Mouse (Mus musculus): Measurements from ENCODE around the gene Shbg. TPM values are rescaled to one million over a fixed set of nuclear protein-coding genes. Genes with fewer than 3 reads are reported as not detected.
A peak's percentile ranks its signal among the peaks of the same experiment; 100 is the strongest.

Gene Shbg
- polyA plus RNA-seq, 1 experiment from 2014 or later, result not detected

DNA sequence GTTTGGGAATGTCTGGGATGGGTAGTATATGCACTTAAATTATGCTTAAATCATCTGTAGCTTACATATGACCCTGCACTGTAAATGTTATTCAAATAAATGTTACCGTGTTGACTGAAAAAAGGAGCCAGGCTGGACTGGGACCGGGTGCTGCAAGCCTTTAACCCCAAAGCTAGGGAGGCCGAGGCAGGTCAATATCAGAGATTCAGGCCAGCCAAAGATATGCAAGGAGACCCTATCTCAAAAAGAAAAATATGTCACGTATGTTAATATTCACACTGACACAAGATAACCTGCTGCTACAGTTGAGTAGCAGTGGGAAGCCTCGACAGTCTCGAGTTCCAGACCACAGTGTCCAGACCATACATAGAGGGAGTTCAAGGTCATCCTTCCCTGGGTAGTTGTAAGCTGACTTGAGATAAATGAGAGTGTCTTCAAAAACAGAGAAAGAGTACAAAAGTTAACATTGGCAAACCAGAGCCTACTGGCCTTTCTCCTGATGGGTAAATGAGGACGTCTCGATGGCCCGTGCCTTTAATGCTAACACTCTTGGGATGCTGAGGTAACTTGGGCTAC lies 35.4 kb downstream of the Shbg start:
- H3K27me3 ChIP-seq (ENCODE audit: control insufficient read depth, insufficient read depth, low read length), result no peaks in the 10 kb centered on the region
- no peaks in the 10 kb centered on the region for H3K9me3 ChIP-seq (ENCODE audit: control insufficient read depth, low read length)
- no peaks in the 10 kb centered on the region for H3K36me3 ChIP-seq (ENCODE audit: control insufficient read depth, insufficient read depth, low read length)
- no peak overlapping the region for H3K9ac ChIP-seq (replicated peaks; ENCODE audit: low read depth, low read length)
- no peak overlapping the region for H3K27ac ChIP-seq (ENCODE audit: low read depth, low read length)
- WGBS, result 56% methylated on average over 9 of the region's 9 CpGs
- peak overlapping the region; percentile 54 for H3K4me2 ChIP-seq (ENCODE audit: low read depth, low read length)
- ATAC-seq (ENCODE audit: low read depth), result no peak
- peak overlapping the region; percentile 73 for H3K4me3 ChIP-seq (ENCODE audit: low read depth, low read length)
- H3K4me1 ChIP-seq (ENCODE audit: control insufficient read depth, insufficient read depth, low read length), result peaks cover 23% of the 10 kb centered on the region

- peaks cover 28% of the 10 kb centered on the region for H3K4me1 ChIP-seq (ENCODE audit: control insufficient read depth, insufficient read depth, low read length)
- H3K9me3 ChIP-seq (ENCODE audit: control insufficient read depth, low read length), result no peaks in the 10 kb centered on the region
- peak overlapping the region; percentile 69 for H3K9ac ChIP-seq (replicated peaks; ENCODE audit: low read depth, low read length)
- WGBS, result under 1% methylated on average over 8 of the region's 8 CpGs
- no peaks in the 10 kb centered on the region for H3K27me3 ChIP-seq (ENCODE audit: control insufficient read depth, insufficient read depth, low read length)
- peak overlapping the region; percentile 91 for H3K27ac ChIP-seq (ENCODE audit: low read depth, low read length)
- no peaks in the 10 kb centered on the region for H3K36me3 ChIP-seq (ENCODE audit: control insufficient read depth, insufficient read depth, low read length)
- H3K4me2 ChIP-seq (ENCODE audit: low read depth, low read length), result peak overlapping the region; percentile 54
- no peak for ATAC-seq (ENCODE audit: low read depth)
- H3K4me3 ChIP-seq (ENCODE audit: low read depth, low read length), result peak overlapping the region; percentile 73
These were observed 35.9 kb downstream of the Shbg start for GRCm38 (mm10) chr11:69581814-69582213.

DNA sequence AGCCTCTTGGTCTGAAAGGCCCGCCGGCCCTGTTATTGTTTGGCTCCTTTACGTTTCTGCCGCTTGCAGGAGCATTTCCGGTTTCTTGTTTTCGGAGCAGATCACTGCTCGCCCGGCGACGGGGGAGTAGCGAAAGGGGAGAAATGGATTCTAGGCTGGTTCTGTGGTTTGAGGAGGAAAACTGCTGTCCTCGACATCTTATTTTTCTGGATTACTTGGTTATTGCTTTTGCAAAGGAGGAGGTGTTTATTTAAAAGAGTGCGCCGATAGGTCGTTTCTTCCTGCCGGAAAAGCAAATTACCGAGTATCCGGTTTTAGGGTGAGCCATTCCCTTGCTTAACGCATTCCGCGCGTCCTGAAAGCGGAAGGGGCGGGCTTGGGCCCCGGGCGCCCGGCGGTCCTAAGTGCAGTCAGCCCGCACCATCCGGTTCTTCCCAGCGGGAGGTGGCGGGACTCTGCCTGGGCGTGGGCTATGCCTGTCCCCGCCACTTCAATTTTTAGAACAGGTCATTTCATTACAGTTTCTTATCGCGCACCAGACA lies 36.5 kb downstream of the Shbg start:
- H3K27ac ChIP-seq (ENCODE audit: low read depth, low read length), result peak overlapping the region; percentile 91
- H3K9me3 ChIP-seq (ENCODE audit: control insufficient read depth, low read length), result no peaks in the 10 kb centered on the region
- peak overlapping the region; percentile 69 for H3K9ac ChIP-seq (replicated peaks; ENCODE audit: low read depth, low read length)
- WGBS, result under 1% methylated on average over 36 of the region's 36 CpGs
- peak; percentile 75 for ATAC-seq (ENCODE audit: low read depth)
- no peaks in the 10 kb centered on the region for H3K36me3 ChIP-seq (ENCODE audit: control insufficient read depth, insufficient read depth, low read length)
- peak overlapping the region; percentile 73 for H3K4me3 ChIP-seq (ENCODE audit: low read depth, low read length)
- H3K4me1 ChIP-seq (ENCODE audit: control insufficient read depth, insufficient read depth, low read length), result peaks cover 28% of the 10 kb centered on the region
- H3K27me3 ChIP-seq (ENCODE audit: control insufficient read depth, insufficient read depth, low read length), result no peaks in the 10 kb centered on the region
- H3K4me2 ChIP-seq (ENCODE audit: low read depth, low read length), result peak overlapping the region; percentile 54

DNA sequence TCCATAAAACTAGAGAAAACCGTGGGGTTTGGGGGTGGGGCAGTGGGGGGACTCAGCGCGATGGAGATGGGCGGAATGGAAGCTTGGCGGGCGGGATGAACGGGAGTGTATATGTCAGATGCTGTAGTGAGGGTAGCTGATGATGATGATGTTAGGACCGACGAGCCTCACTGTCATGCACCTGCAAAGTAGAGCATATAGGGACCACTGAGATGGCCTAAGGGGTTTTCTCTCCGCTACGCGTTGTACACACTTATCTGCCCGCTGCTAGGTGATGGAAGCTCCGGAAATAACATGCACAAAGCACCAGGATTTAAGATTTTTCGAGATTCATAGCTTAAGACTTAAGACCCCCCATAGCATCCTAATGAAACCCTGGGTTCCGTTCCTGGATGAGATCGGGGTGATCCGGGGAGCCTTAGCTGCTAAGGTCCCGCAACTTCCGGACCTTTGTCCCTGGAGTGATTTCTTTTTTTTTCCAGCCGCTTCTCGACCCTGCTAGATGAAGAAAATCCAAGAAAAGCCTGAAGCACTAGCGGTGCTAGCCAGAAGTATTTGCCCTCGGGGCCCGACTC lies 37.0 kb downstream of the Shbg start:
- peak overlapping the region; percentile 91 for H3K27ac ChIP-seq (ENCODE audit: low read depth, low read length)
- H3K4me1 ChIP-seq (ENCODE audit: control insufficient read depth, insufficient read depth, low read length), result peaks cover 32% of the 10 kb centered on the region
- H3K9ac ChIP-seq (replicated peaks; ENCODE audit: low read depth, low read length), result peak overlapping the region; percentile 69
- no peaks in the 10 kb centered on the region for H3K36me3 ChIP-seq (ENCODE audit: control insufficient read depth, insufficient read depth, low read length)
- H3K4me2 ChIP-seq (ENCODE audit: low read depth, low read length), result peak overlapping the region; percentile 54
- no peaks in the 10 kb centered on the region for H3K9me3 ChIP-seq (ENCODE audit: control insufficient read depth, low read length)
- peak overlapping the region; percentile 73 for H3K4me3 ChIP-seq (ENCODE audit: low read depth, low read length)
- ATAC-seq (ENCODE audit: low read depth), result peak; percentile 6; the same call in 1 of the 2 replicates
- WGBS, result under 1% methylated on average over 25 of the region's 25 CpGs
- H3K27me3 ChIP-seq (ENCODE audit: control insufficient read depth, insufficient read depth, low read length), result no peaks in the 10 kb centered on the region

DNA sequence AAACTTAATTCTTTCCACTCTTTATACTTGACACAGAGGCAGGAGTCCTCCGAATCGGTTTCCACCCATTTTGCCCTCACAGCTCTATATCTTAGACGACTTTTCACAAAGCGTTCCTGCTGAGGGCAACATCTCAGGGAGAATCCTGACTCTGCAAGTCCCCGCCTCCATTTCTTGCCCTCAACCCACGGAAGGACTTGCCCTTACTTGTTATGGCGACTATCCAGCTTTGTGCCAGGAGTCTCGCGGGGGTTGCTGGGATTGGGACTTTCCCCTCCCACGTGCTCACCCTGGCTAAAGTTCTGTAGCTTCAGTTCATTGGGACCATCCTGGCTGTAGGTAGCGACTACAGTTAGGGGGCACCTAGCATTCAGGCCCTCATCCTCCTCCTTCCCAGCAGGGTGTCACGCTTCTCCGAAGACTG lies 37.6 kb downstream of the Shbg start, which contains the start of the genes Wrap53 and Trp53:
Gene Wrap53, minus strand, starts transcription at position 165 of the 424 bp plus-strand sequence.
Gene Trp53, plus strand, starts transcription at position 269 of the 424 bp plus-strand sequence.
- ATAC-seq (ENCODE audit: low read depth), result peak; percentile 62
- Histone ChIP-seq H3K27me3 (ENCODE audit: control insufficient read depth, insufficient read depth, low read length) (no peaks in the 10 kb centered on the region), H3K4me2 (ENCODE audit: low read depth, low read length) (peak within 1 kb of the TSS; percentile 88), H3K9ac (replicated peaks; ENCODE audit: low read depth, low read length) (peak within 1 kb of the TSS; percentile 74), H3K9me3 (ENCODE audit: control insufficient read depth, low read length) (no peaks in the 10 kb centered on the region), H3K4me1 (ENCODE audit: control insufficient read depth, insufficient read depth, low read length) (peaks cover 32% of the 10 kb centered on the region), H3K36me3 (ENCODE audit: control insufficient read depth, insufficient read depth, low read length) (no peaks in the 10 kb centered on the region), H3K4me3 (ENCODE audit: low read depth, low read length) (peak within 1 kb of the TSS; percentile 73), H3K27ac (ENCODE audit: low read depth, low read length) (peak within 1 kb of the TSS; percentile 91)
- under 1% methylated on average over 13 of the region's 13 CpGs for WGBS

- 2% methylated on average over 39 of the region's 39 CpGs for WGBS
- peak overlapping the region; percentile 91 for H3K27ac ChIP-seq (ENCODE audit: low read depth, low read length)
- peak overlapping the region; percentile 88 for H3K4me2 ChIP-seq (ENCODE audit: low read depth, low read length)
- H3K9ac ChIP-seq (replicated peaks; ENCODE audit: low read depth, low read length), result peak overlapping the region; percentile 74
- H3K4me3 ChIP-seq (ENCODE audit: low read depth, low read length), result peak overlapping the region; percentile 73
- no peaks in the 10 kb centered on the region for H3K9me3 ChIP-seq (ENCODE audit: control insufficient read depth, low read length)
- ATAC-seq (ENCODE audit: low read depth), result peak; percentile 93
- H3K36me3 ChIP-seq (ENCODE audit: control insufficient read depth, insufficient read depth, low read length), result 0 out of 2 replicates have a peak, but pooled peaks cover 5% of the 10 kb centered on the region
- no peaks in the 10 kb centered on the region for H3K27me3 ChIP-seq (ENCODE audit: control insufficient read depth, insufficient read depth, low read length)
- peaks cover 32% of the 10 kb centered on the region for H3K4me1 ChIP-seq (ENCODE audit: control insufficient read depth, insufficient read depth, low read length)
These were observed 38.3 kb downstream of the Shbg start for GRCm38 (mm10) chr11:69579128-69580017.

DNA sequence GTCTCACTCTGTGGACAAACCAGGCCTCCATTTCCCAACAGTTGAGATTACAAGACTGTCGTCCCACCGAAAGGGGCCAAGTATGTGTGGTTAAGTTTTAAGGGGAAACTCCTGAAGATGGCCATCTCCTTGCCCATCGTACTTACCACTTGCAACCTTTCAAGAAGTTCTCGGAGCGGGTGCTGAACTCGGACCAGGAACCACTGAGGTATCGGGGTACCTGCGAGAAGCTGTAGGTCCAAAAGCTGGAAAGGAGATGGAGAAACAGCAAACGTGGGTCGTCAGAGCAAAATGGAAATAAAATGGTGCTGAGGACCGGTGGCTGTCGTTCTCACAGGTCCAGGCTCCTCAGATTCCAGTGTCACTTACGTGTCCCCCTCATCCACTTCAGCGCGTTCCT lies 39.4 kb downstream of the Shbg start:
- Histone ChIP-seq H3K9me3 (ENCODE audit: control insufficient read depth, low read length) (no peaks in the 10 kb centered on the region), H3K4me1 (ENCODE audit: control insufficient read depth, insufficient read depth, low read length) (peaks cover 32% of the 10 kb centered on the region), H3K4me2 (ENCODE audit: low read depth, low read length) (peak overlapping the region; percentile 88), H3K27me3 (ENCODE audit: control insufficient read depth, insufficient read depth, low read length) (no peaks in the 10 kb centered on the region), H3K36me3 (ENCODE audit: control insufficient read depth, insufficient read depth, low read length) (0 out of 2 replicates have a peak, but pooled peaks cover 6% of the 10 kb centered on the region), H3K9ac (replicated peaks; ENCODE audit: low read depth, low read length) (peak overlapping the region; percentile 74), H3K27ac (ENCODE audit: low read depth, low read length) (no peak overlapping the region), H3K4me3 (ENCODE audit: low read depth, low read length) (peak overlapping the region; percentile 73)
- 16% methylated on average over 15 of the region's 15 CpGs for WGBS
- no peak for ATAC-seq (ENCODE audit: low read depth)

DNA sequence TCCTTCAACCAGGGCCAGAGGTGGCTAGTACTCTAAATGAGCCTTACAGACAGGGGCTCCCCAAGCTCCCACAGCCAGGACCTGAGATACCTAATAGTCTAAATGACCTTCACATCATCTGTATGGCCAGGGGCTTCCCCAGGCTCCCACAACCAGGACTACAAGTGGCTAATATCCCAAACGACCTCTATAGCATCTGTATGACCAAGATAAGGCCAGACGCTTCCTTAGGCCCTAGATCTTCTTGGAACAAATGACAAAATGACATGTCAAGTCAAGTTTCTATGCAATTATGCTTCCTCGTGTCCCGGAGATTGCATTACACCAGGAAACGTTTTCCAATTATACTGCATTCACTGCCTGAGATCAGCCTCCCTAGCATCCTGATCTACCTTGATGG lies 41.4 kb downstream of the Shbg start:
- Histone ChIP-seq H3K4me3 (ENCODE audit: low read depth, low read length) (no peak overlapping the region), H3K9me3 (ENCODE audit: control insufficient read depth, low read length) (no peaks in the 10 kb centered on the region), H3K36me3 (ENCODE audit: control insufficient read depth, insufficient read depth, low read length) (0 out of 2 replicates have a peak, but pooled peaks cover 6% of the 10 kb centered on the region), H3K27me3 (ENCODE audit: control insufficient read depth, insufficient read depth, low read length) (no peaks in the 10 kb centered on the region), H3K4me2 (ENCODE audit: low read depth, low read length) (no peak overlapping the region), H3K27ac (ENCODE audit: low read depth, low read length) (no peak overlapping the region), H3K9ac (replicated peaks; ENCODE audit: low read depth, low read length) (no peak overlapping the region), H3K4me1 (ENCODE audit: control insufficient read depth, insufficient read depth, low read length) (peaks cover 23% of the 10 kb centered on the region)
- WGBS, result 84% methylated on average over 5 of the region's 5 CpGs
- ATAC-seq (ENCODE audit: low read depth), result no peak
